Mouse (Mus musculus) CD4-positive, CD25-positive, alpha-beta regulatory T cell, adult 4 months (primary cell): ENCODE data around the gene Fdxacb1. TPM values are rescaled to one million over a fixed set of nuclear protein-coding genes. Genes with fewer than 3 reads are reported as not detected.

Experiments used
- ATAC-seq: one replicate; pipeline ENCODE4 v1.8.0; 2017
- polyA plus RNA-seq, 2 experiments: library from polyadenylated mRNA; unstranded; fragments of 100-300 nt; shearing (Covaris generic); gene quantifications; one replicate each; pipeline ENCODE4 v1.2.1; 2017

Fdxacb1 gene
- polyA plus RNA-seq, 2 experiments from 2014 or later: 6.5 to 17.9 TPM

DNA sequence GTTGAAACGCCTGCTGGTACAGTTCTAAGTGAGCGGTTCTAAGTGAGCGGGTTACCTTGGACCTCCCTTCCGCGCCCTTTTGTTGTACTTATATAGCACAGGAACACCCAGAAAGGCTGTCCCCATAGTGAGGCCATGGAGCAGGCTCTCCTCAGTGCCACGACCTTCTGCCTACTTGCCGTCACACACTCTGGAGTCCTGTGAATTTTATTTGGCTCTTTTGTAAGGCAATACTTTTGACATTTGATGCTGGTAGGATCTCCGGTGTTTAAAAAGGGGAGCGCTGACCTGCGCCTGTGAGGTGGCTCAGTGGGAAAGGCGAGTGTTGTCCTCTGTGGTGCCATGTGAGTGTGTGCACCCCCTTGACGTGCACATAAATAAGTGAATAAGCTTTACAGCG lies 41.1 kb downstream of the Fdxacb1 start:
- ATAC-seq: no peak

DNA sequence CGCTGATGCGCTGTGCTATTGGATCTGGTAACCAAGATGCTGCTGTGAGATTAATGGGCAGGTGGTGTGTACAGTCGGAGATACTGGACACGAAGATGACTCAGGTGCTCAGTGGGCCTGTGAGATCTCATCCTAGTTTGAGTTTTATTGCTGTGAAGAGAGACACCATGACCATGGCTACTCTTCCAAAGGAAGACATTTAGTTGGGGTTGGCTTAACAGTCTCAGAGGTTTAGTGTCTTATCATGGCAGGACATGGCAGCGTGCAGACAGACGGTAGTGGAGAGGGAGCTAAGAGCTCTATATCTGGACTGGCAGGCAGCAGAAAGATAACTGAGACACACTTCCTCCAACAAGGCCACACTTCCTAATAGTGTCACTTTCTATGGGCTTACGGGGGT lies 43.2 kb downstream of the Fdxacb1 start:
- ATAC-seq: no peak

DNA sequence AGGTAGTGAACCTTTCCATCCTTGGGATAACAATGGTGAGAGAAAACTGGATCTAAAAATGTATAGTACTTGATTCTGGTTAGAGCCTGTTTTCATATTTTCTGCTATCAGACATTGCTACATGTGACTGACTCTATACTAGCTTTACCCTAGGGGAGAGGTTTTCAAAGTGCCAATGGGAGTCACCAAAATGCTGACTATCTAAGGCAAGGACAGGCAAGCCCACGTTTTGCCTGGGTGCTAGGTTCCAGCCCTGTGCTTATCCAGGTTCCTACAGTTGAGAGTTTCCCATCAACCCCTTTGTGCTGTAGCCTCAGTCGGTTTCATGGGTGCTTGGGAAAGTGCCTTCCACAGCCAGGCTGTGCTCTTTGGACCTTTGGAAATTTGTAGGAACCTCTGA lies 43.7 kb downstream of the Fdxacb1 start:
- no peak for ATAC-seq

DNA sequence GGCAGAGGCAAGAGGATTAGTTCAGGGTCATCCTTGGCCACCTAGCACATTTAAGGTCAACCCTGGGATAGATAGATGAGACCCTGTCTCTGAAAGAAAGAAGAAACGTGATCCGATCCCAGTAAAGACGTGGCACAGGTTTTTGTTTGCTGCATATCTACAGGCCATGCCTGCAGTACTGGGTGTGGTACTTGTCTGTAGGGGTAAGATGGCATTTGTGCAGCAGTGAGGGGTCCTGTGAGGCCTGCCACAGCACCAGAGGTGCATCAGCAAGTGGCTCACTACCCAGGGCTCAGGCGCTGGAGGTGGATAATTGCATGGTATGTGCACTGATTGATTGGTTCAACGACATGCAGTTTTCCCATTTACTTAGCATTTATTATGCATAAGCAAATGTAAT lies 45.8 kb downstream of the Fdxacb1 start:
- ATAC-seq: no peak

DNA sequence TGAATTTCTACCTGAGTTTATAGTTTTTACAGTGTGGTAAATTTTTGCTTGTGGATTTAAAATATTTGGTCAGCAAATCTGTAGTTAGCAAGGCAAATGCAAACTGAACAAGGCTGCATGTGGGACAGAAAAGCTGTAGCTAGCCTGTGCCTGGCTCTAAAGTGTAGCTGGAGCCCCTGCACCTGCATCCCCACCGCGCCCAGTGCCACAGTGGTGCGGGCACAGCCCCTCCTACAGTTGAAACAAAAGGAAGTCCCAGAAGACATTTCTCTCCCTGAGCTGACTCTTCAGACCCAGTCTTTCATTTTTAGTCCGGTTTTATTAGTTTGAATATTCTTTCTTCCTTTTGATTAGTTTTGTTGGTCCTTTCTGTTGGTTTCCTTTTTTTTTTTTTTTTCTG lies 47.6 kb downstream of the Fdxacb1 start:
- ATAC-seq: no peak

DNA sequence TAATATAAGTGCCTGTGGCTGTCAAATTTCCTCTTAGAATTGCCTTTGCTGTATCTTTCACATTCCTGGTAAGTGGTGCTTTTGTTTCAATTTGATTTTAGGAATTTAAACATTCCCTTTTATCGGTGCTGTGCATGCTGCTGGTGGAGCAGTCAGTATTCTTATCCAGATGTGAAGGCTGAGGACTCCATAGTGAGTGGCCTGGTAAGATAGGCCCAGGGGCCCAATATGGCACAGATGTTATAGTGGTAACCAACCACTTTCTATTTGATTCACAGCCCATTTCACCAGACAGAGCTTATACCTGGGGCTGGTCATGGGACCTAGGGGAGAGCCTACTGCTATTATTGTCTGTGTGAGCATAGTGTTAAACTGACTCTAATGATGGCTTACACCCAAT lies 48.5 kb downstream of the Fdxacb1 start:
- no peak for ATAC-seq

DNA sequence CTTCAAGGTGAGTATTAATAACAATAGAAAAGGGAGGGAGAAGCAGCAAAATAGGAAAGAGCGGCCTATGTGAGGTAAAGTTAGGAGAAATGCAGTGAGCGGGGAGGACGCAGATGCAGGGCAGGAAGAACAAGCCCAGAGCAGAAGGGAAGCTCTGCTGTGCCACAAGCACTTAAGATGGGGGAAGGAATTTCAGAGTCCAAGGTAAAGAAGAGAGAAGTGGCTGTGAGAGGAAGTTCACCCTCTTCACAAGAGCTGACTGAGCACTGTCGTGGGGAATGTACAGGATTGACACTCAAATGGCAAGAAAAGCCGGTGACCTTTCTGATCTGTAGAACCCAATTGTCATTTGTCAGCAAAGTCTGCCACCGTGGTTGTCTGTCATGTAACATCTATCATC lies 50.0 kb downstream of the Fdxacb1 start:
- no peak for ATAC-seq

DNA sequence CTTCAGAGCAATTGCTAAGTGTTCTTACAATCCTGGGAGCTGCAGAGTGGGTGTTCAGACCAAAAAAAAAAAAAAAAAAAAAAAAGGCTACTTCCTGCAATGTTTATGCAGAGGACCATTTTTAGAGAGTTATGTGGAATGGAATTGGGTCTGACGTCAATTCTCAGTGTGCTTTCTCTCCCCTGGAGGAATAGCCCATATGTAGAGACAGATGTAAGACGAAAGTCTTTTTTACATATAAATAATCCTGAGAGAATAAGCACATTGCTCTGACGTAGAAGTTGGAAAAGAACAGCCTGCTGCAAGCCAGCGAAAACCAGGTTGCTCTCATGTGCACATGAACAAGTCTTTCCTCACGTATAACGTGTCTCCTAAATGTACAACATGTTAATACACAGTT lies 51.7 kb downstream of the Fdxacb1 start:
- no peak for ATAC-seq

DNA sequence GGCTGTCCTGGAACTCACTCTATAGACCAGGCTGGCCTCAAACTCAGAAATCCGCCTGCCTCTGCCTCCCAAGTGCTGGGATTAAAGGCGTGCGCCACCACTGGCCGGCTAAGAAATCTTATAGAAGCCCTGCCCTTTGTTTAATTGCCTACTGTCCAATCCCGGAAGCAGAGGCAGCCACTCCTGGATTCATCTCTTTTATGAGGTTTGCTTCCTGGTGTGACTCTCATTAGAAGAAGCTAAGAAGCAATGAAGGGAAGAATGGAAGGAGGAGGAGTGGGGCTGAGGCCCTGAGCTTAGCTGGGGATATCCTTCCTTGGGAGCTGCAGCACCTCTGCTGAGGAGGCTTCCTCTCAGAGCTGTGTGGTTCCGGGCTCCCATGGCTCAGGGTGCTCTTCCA lies 53.6 kb downstream of the Fdxacb1 start:
- ATAC-seq: no peak

DNA sequence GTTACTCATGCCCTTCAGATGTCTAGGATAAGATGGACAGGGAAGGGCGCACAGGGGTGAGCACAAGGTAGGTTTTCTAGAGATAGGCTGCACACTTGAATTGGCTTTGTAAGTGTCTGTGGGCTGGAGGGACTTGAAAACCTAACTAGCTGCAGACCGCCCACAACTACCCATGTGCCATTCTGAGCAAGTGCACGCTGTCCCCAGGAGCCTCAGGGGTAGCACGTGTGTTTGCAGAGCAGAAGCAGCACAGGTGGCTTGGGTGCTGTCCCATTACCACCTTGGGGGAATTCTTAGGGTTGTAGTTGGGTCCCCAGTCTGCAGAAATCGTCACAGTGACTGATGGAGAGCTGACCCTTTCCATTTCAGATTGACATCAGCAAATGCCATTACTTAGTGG lies 54.2 kb downstream of the Fdxacb1 start:
- ATAC-seq: no peak

Other genes with a start within 250 kb of the Fdxacb1 start
- 100 to 1,000 TPM; 104 to 120 TPM for gene Pts, start 239.5 kb upstream of the Fdxacb1 start, polyA plus RNA-seq
- gene Il18, start 213.4 kb upstream of the Fdxacb1 start, polyA plus RNA-seq: 1 to 10 TPM; 6.1 to 7.4 TPM
- gene Bco2, start 213.1 kb upstream of the Fdxacb1 start, polyA plus RNA-seq: 1 to 10 TPM in 1 of 2 experiments, under 1 TPM in 1; 0.15 to 2.1 TPM
- not detected for gene Tex12, start 206.9 kb upstream of the Fdxacb1 start, polyA plus RNA-seq
- gene Sdhd, start 164.4 kb upstream of the Fdxacb1 start, polyA plus RNA-seq: 100 to 1,000 TPM; 152 to 183 TPM
- gene Timm8b, start 164.3 kb upstream of the Fdxacb1 start, polyA plus RNA-seq: 100 to 1,000 TPM in 1 of 2 experiments, 10 to 100 TPM in 1; 82.9 to 101 TPM
- under 1 TPM; 0.38 to 0.56 TPM for gene Pih1d2, start 150.9 kb upstream of the Fdxacb1 start, polyA plus RNA-seq
- 10 to 100 TPM; 15.1 to 17.0 TPM for gene Nkapd1, start 150.8 kb upstream of the Fdxacb1 start, polyA plus RNA-seq
- gene Dlat, start 108.5 kb upstream of the Fdxacb1 start, polyA plus RNA-seq: 10 to 100 TPM; 13.4 to 13.6 TPM
- gene Dixdc1, start 28.7 kb upstream of the Fdxacb1 start, polyA plus RNA-seq: under 1 TPM in 1 of 2 experiments, not detected in 1; 0.19 TPM
- not detected for gene 2310030G06Rik, start 21.7 kb upstream of the Fdxacb1 start, polyA plus RNA-seq
- not detected for gene Cryab, start 16.9 kb upstream of the Fdxacb1 start, polyA plus RNA-seq
- not detected for gene Hspb2, start 15.9 kb upstream of the Fdxacb1 start, polyA plus RNA-seq
- gene Alg9, start 6.8 kb downstream of the Fdxacb1 start, polyA plus RNA-seq: 1 to 10 TPM; 9.2 to 9.9 TPM
- 10 to 100 TPM; 18.2 to 23.2 TPM for gene 1110032A03Rik, start 7.3 kb downstream of the Fdxacb1 start, polyA plus RNA-seq
- 10 to 100 TPM; 58.6 to 79.7 TPM for gene Ppp2r1b, start 77.1 kb downstream of the Fdxacb1 start, polyA plus RNA-seq
- gene Sik2, start 240.8 kb downstream of the Fdxacb1 start, polyA plus RNA-seq: 10 to 100 TPM; 18.9 to 22.2 TPM